Comparison of ENCODE assay signal across 8 mouse cellular contexts in the genomic region with DNA sequence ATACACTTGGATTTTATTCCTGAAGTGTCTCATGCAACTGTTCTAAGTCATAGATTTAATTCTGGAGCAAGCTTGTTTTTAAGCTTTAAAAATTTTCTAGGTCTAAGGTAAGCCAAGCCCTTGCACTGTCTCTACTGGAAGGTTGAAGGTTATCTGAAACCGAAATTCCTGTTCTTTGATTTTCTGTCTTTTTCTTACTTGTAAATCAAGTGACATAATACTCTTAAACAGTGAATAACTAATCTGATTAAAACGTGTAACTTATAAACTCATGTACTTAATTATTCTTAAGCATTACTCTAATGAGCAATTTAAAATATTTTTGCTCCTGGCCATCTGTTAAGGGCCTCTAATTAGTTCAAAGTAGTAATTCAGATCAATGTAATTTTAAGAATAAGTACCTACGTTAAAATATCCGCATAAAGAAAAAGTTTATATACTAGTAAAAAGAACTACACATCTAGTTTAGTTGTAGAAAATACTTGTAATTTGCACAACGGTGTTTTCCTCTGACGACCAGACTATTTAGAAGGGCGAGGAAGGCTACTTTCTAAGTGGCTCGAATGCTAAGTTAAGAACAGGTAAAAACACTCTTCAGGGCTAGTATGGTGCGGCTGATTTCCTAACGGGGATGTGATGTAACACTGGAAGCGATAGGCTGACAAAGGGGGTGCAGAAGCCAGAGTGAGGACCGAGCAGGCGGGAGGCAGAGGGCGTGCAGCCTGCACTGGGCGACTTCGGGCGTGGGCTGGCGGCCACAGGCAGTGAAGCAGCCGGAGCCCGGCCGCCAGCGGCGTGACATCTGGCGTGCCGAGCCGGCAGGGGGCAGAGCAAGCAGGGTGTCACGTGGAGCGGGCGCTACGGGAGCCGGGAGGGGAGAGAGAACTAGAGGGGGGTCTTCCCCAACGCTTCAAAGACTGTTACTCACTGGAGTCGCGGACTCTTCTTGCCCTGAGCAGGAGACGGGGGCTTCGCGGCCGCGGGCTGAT. TPM values are rescaled to one million over a fixed set of nuclear protein-coding genes. Genes with fewer than 3 reads are reported as not detected.
A peak's percentile ranks its signal among the peaks of the same experiment; 100 is the strongest.
DNase-seq lines count a peak whose midpoint lies in the region; ATAC-seq lines count a peak whose summit lies in the region.

No protein-coding gene starts in this region.

- no peaks in the 10 kb centered on the region for H3K9me3 ChIP-seq in heart, embryonic 14.5 days (ENCODE audit: control insufficient read depth, low read length)
- no peaks in the 10 kb centered on the region for H3K9me3 ChIP-seq in liver, embryonic 13.5 days (replicated peaks)
- H3K9me3 ChIP-seq in stomach, embryonic 16.5 days (replicated peaks; ENCODE audit: control insufficient read depth, low read length), result no peaks in the 10 kb centered on the region

- H3K27me3 ChIP-seq in heart, embryonic 14.5 days (ENCODE audit: control insufficient read depth, insufficient read depth, low read length), result no peaks in the 10 kb centered on the region
- H3K27me3 ChIP-seq in liver, embryonic 13.5 days, result no peaks in the 10 kb centered on the region
- no peaks in the 10 kb centered on the region for H3K27me3 ChIP-seq in stomach, embryonic 16.5 days (ENCODE audit: control insufficient read depth, insufficient read depth, low read length)

- H3K27ac ChIP-seq in heart, embryonic 14.5 days (replicated peaks in 1 of 2; ENCODE audit: control insufficient read depth in 1 of 2, insufficient read depth in 1 of 2, low read depth in 2 of 2, low read length in 2 of 2), result peak overlapping the region; percentile 100
- peak overlapping the region; percentile 98 for H3K27ac ChIP-seq in liver, embryonic 13.5 days
- H3K27ac ChIP-seq in stomach, embryonic 16.5 days (ENCODE audit: low read length), result peak overlapping the region; percentile 100

- WGBS in heart, embryonic 14.5 days, result under 1% methylated on average over 35 of the region's 39 CpGs
- under 1% methylated on average over 39 of the region's 39 CpGs for WGBS in liver, embryonic 13.5 days (ENCODE audit: insufficient replicate concordance)
- under 1% methylated on average over 39 of the region's 39 CpGs for WGBS in stomach, embryonic 16.5 days

- DNase-seq in CD4-positive helper T cell, adult 2 months (ENCODE audit: low read depth, low spot score), result peak; percentile 92
- peak; percentile 70 for DNase-seq in brain, embryonic 18.5 days (ENCODE audit: low read depth, low spot score)
- DNase-seq in kidney, postnatal 14 days, result peak; percentile 95
- peak; percentile 87 for DNase-seq in liver, embryonic 13.5 days
- DNase-seq in neural tube, embryonic 10.5 days (ENCODE audit: extremely low spot score, low spot score), result peak; percentile 90

- ATAC-seq in erythroid progenitor cell, adult 5-6 weeks (replicated peaks; ENCODE audit: low FRiP score, poor library complexity, severe bottlenecking), result peak; percentile 77
- ATAC-seq in heart, embryonic 14.5 days (ENCODE audit: insufficient number of reproducible peaks, insufficient read depth, low FRiP score, low read depth), result peak; percentile 70
- peak; percentile 71 for ATAC-seq in liver, embryonic 13.5 days (ENCODE audit: low read depth)
- ATAC-seq in stomach, embryonic 16.5 days (ENCODE audit: insufficient read depth, low FRiP score), result peak; percentile 45

- peak overlapping the region; percentile 100 for H3K9ac ChIP-seq in heart, embryonic 14.5 days (ENCODE audit: low read length)
- peak overlapping the region; percentile 98 for H3K9ac ChIP-seq in liver, embryonic 13.5 days
- peak overlapping the region; percentile 98 for H3K9ac ChIP-seq in stomach, embryonic 16.5 days (ENCODE audit: low read length)

- H3K36me3 ChIP-seq in heart, embryonic 14.5 days (ENCODE audit: control insufficient read depth, insufficient read depth, low read length), result peaks cover 5% of the 10 kb centered on the region; the same call in 1 of the 2 replicates
- no peaks in the 10 kb centered on the region for H3K36me3 ChIP-seq in liver, embryonic 13.5 days
- H3K36me3 ChIP-seq in stomach, embryonic 16.5 days (ENCODE audit: control insufficient read depth, insufficient read depth, low read length), result no peaks in the 10 kb centered on the region

- peaks cover 2 to 17% of the 10 kb centered on the region in 2 experiments; a peak in 3 of 4 replicates for H3K4me1 ChIP-seq in heart, embryonic 14.5 days (ENCODE audit: control insufficient read depth in 2 of 2, insufficient read depth in 2 of 2, low read length in 2 of 2)
- H3K4me1 ChIP-seq in liver, embryonic 13.5 days (replicated peaks), result peaks cover 14% of the 10 kb centered on the region
- 0 out of 2 replicates have a peak, but pooled peaks cover 2% of the 10 kb centered on the region for H3K4me1 ChIP-seq in stomach, embryonic 16.5 days (ENCODE audit: control insufficient read depth, insufficient read depth, low read length)

- peak overlapping the region; percentile 78 for H3K4me2 ChIP-seq in heart, embryonic 14.5 days (ENCODE audit: low read length)
- H3K4me2 ChIP-seq in liver, embryonic 13.5 days, result peak overlapping the region; percentile 76
- peak overlapping the region; percentile 67 for H3K4me2 ChIP-seq in stomach, embryonic 16.5 days (ENCODE audit: low read depth, low read length)

- peak overlapping the region; percentile 96 to 98 for H3K4me3 ChIP-seq in heart, embryonic 14.5 days (ENCODE audit: control insufficient read depth in 1 of 2, insufficient read depth in 1 of 2, low read depth in 1 of 2, low read length in 2 of 2)
- peak overlapping the region; percentile 99 for H3K4me3 ChIP-seq in liver, embryonic 13.5 days (replicated peaks)
- peak overlapping the region; percentile 95 for H3K4me3 ChIP-seq in stomach, embryonic 16.5 days (replicated peaks; ENCODE audit: low read length)

RNA-seq across cellular contexts. Expression of gene Zfp91, which starts 1.6 kb away (rescaled TPM):
- total RNA-seq in erythroid progenitor cell, adult 5-6 weeks (2015; ENCODE audit: low replicate concordance), result 101 and 140 TPM in 2 replicates
- 140 and 154 TPM in 2 replicates for total RNA-seq in erythroid progenitor cell, adult 5-6 weeks (2017; ENCODE audit: low replicate concordance)
- 9.8 and 10.3 TPM in 2 replicates for polyA plus RNA-seq in heart, embryonic 14.5 days (2014; fragmentation: Nextera tagmentation; extraction: Ambion mirVana)
- polyA plus RNA-seq in liver, embryonic 13.5 days (2015; fragmentation: Nextera tagmentation; extraction: Ambion mirVana), result 8.4 and 9.2 TPM in 2 replicates
- 9.9 and 11.3 TPM in 2 replicates for polyA plus RNA-seq in stomach, embryonic 16.5 days (2015; fragmentation: Nextera tagmentation; extraction: Ambion mirVana)

RNA-seq across cellular contexts. Expression of gene Lpxn, which starts 1.6 kb away (rescaled TPM):
- 0.84 and 2.9 TPM in 2 replicates for total RNA-seq in erythroid progenitor cell, adult 5-6 weeks (2015; ENCODE audit: low replicate concordance)
- 1.3 and 3.2 TPM in 2 replicates for total RNA-seq in erythroid progenitor cell, adult 5-6 weeks (2017; ENCODE audit: low replicate concordance)
- 0.92 and 2.9 TPM in 2 replicates for polyA plus RNA-seq in heart, embryonic 14.5 days (2014; fragmentation: Nextera tagmentation; extraction: Ambion mirVana)
- polyA plus RNA-seq in liver, embryonic 13.5 days (2015; fragmentation: Nextera tagmentation; extraction: Ambion mirVana), result 1.5 and 2.0 TPM in 2 replicates
- 1.4 and 2.8 TPM in 2 replicates for polyA plus RNA-seq in stomach, embryonic 16.5 days (2015; fragmentation: Nextera tagmentation; extraction: Ambion mirVana)

RNA-seq across cellular contexts. Expression of gene Cntf, which starts 28.9 kb away (rescaled TPM):
- 6.7 and 20.2 TPM in 2 replicates for total RNA-seq in erythroid progenitor cell, adult 5-6 weeks (2015; ENCODE audit: low replicate concordance)
- total RNA-seq in erythroid progenitor cell, adult 5-6 weeks (2017; ENCODE audit: low replicate concordance), result 3.6 and 5.0 TPM in 2 replicates
- polyA plus RNA-seq in heart, embryonic 14.5 days (2014; fragmentation: Nextera tagmentation; extraction: Ambion mirVana), result 0.41 TPM in 1 of 2 replicates, not detected in the other
- polyA plus RNA-seq in liver, embryonic 13.5 days (2015; fragmentation: Nextera tagmentation; extraction: Ambion mirVana), result 0.69 and 0.81 TPM in 2 replicates
- polyA plus RNA-seq in stomach, embryonic 16.5 days (2015; fragmentation: Nextera tagmentation; extraction: Ambion mirVana), result 0.99 and 1.4 TPM in 2 replicates

RNA-seq across cellular contexts. Expression of gene Gm5244, which starts 52.1 kb away (rescaled TPM):
- not detected in 2 replicates for total RNA-seq in erythroid progenitor cell, adult 5-6 weeks (2015; ENCODE audit: low replicate concordance)
- not detected in 2 replicates for total RNA-seq in erythroid progenitor cell, adult 5-6 weeks (2017; ENCODE audit: low replicate concordance)
- not detected in 2 replicates for polyA plus RNA-seq in heart, embryonic 14.5 days (2014; fragmentation: Nextera tagmentation; extraction: Ambion mirVana)
- polyA plus RNA-seq in liver, embryonic 13.5 days (2015; fragmentation: Nextera tagmentation; extraction: Ambion mirVana), result not detected in 2 replicates
- polyA plus RNA-seq in stomach, embryonic 16.5 days (2015; fragmentation: Nextera tagmentation; extraction: Ambion mirVana), result not detected in 2 replicates

Comparison
In these comparisons a context has a peak if more than half of its experiments do, and no peak if none do; other contexts are left out.
1. Peak in every context shown above with its lines: DNase-seq, ATAC-seq, H3K4me3 ChIP-seq and H3K27ac ChIP-seq.